Mouse (Mus musculus) liver, embryonic 15.5 days (tissue): Measurements from ENCODE around the gene Tbc1d17. TPM values are rescaled to one million over a fixed set of nuclear protein-coding genes. Genes with fewer than 3 reads are reported as not detected.

ENCODE experiments used
- ATAC-seq: fragments of 200-750 bp; cut with Nextera tagmentation; 2 replicates; pipeline ENCODE4 v1.8.0; 2017; ENCODE audit warnings: moderate number of reproducible peaks, mild to moderate bottlenecking, moderate library complexity; ENCODE audit not compliant: insufficient read depth
- H3K27ac ChIP-seq: fragments of 300-500 bp; sonication (generic); replicated peaks from 2 replicates; pipeline ENCODE4 v1.5.1; 2015; ENCODE audit warnings: mild to moderate bottlenecking, inconsistent platforms
- H3K27me3 ChIP-seq: fragments of 300-500 bp; sonication (generic); 2 replicates; pipeline ENCODE4 v1.6.1; 2015; ENCODE audit warnings: mild to moderate bottlenecking, inconsistent platforms
- H3K36me3 ChIP-seq: fragments of 300-500 bp; sonication (generic); replicated peaks from 2 replicates; pipeline ENCODE4 v1.6.1; 2015; ENCODE audit warnings: moderate library complexity, mild to moderate bottlenecking, inconsistent platforms
- H3K4me1 ChIP-seq: fragments of 300-500 bp; sonication (generic); replicated peaks from 2 replicates; pipeline ENCODE4 v1.6.1; 2015; ENCODE audit warnings: inconsistent platforms
- H3K4me2 ChIP-seq: fragments of 300-500 bp; sonication (generic); 2 replicates; pipeline ENCODE4 v1.6.1; 2015; ENCODE audit warnings: moderate library complexity, mild to moderate bottlenecking, inconsistent platforms
- H3K4me3 ChIP-seq: fragments of 300-500 bp; sonication (generic); replicated peaks from 2 replicates; pipeline ENCODE4 v1.5.1; 2015; ENCODE audit warnings: mild to moderate bottlenecking, inconsistent platforms
- H3K9ac ChIP-seq: fragments of 300-500 bp; sonication (generic); 2 replicates; pipeline ENCODE4 v1.6.1; 2015; ENCODE audit warnings: moderate library complexity, mild to moderate bottlenecking, inconsistent platforms
- H3K9me3 ChIP-seq: fragments of 300-500 bp; sonication (generic); replicated peaks from 2 replicates; pipeline ENCODE4 v1.6.1; 2016; ENCODE audit warnings: inconsistent platforms
- WGBS: fragments of 180-500 bp; shearing (Covaris S2); methylation state at CpG from one replicate; pipeline ENCODE4 v1.1.7; 2015; ENCODE audit warnings: mixed read lengths; ENCODE audit not compliant: insufficient replicate concordance; 5-methylcytosine and 5-hydroxymethylcytosine counted together
- polyA plus RNA-seq: library from polyadenylated mRNA; unstranded; fragments of >200 nt; fragmentation: Nextera tagmentation; extraction: Ambion mirVana; gene quantifications from 2 replicates; pipeline ENCODE4 v1.2.1, GENCODE M21; 2015

Gene Tbc1d17
- polyA plus RNA-seq, 1 experiment from 2014 or later: 26.1 TPM

GRCm38 (mm10) chr7:44814423-44814822, 34.5 kb downstream of the Tbc1d17 start:
- peaks cover 17% of the 10 kb centered on the region for H3K36me3 ChIP-seq
- H3K9me3 ChIP-seq: no peaks in the 10 kb centered on the region
- H3K4me1 ChIP-seq: peaks cover 41% of the 10 kb centered on the region
- no peak overlapping the region for H3K9ac ChIP-seq
- peak overlapping the region; percentile 96; the same call in 1 of the 2 replicates for H3K27ac ChIP-seq
- WGBS: 63% methylated on average over 4 of the region's 4 CpGs
- ATAC-seq: no peak
- H3K4me3 ChIP-seq: peak overlapping the region; percentile 90
- H3K4me2 ChIP-seq: peak overlapping the region; percentile 92
- H3K27me3 ChIP-seq: no peaks in the 10 kb centered on the region

GRCm38 (mm10) chr7:44813985-44814384, 34.9 kb downstream of the Tbc1d17 start:
- peaks cover 16% of the 10 kb centered on the region for H3K36me3 ChIP-seq
- H3K4me2 ChIP-seq: peak overlapping the region; percentile 92
- no peak overlapping the region; the same call in 1 of the 2 replicates for H3K4me3 ChIP-seq
- no peak for ATAC-seq
- H3K27me3 ChIP-seq: no peaks in the 10 kb centered on the region
- 72% methylated on average over 3 of the region's 3 CpGs for WGBS
- no peak overlapping the region for H3K9ac ChIP-seq
- no peak overlapping the region for H3K27ac ChIP-seq
- no peaks in the 10 kb centered on the region for H3K9me3 ChIP-seq
- peaks cover 36% of the 10 kb centered on the region for H3K4me1 ChIP-seq

- 79% methylated on average over 20 of the region's 20 CpGs for WGBS
Observed at GRCm38 (mm10) chr7:44812651-44813325, 36.1 kb downstream of the Tbc1d17 start.

GRCm38 (mm10) chr7:44810819-44811557, 37.9 kb downstream of the Tbc1d17 start:
- no peak overlapping the region for H3K27ac ChIP-seq
- no peaks in the 10 kb centered on the region for H3K27me3 ChIP-seq
- no peaks in the 10 kb centered on the region for H3K9me3 ChIP-seq
- WGBS: 64% methylated on average over 7 of the region's 7 CpGs
- H3K36me3 ChIP-seq: peaks cover 10% of the 10 kb centered on the region; the same call in 1 of the 2 replicates
- no peak overlapping the region for H3K4me3 ChIP-seq
- ATAC-seq: no peak
- H3K9ac ChIP-seq: no peak overlapping the region
- no peak overlapping the region for H3K4me2 ChIP-seq
- H3K4me1 ChIP-seq: peaks cover 17% of the 10 kb centered on the region

More at GRCm38 (mm10) chr7:44812651-44813325, 36.1 kb downstream of the Tbc1d17 start:
- peaks cover 10% of the 10 kb centered on the region; the same call in 1 of the 2 replicates for H3K36me3 ChIP-seq
- no peaks in the 10 kb centered on the region for H3K27me3 ChIP-seq
- H3K27ac ChIP-seq: no peak overlapping the region
- H3K4me1 ChIP-seq: peaks cover 24% of the 10 kb centered on the region
- no peak overlapping the region for H3K4me2 ChIP-seq
- ATAC-seq: no peak
- no peak overlapping the region for H3K4me3 ChIP-seq
- no peak overlapping the region for H3K9ac ChIP-seq
- H3K9me3 ChIP-seq: no peaks in the 10 kb centered on the region

GRCm38 (mm10) chr7:44810365-44810764, 38.5 kb downstream of the Tbc1d17 start:
- no peak overlapping the region for H3K4me2 ChIP-seq
- no peak overlapping the region for H3K9ac ChIP-seq
- peaks cover 10% of the 10 kb centered on the region; the same call in 1 of the 2 replicates for H3K36me3 ChIP-seq
- peaks cover 14% of the 10 kb centered on the region for H3K4me1 ChIP-seq
- WGBS: 67% methylated on average over 4 of the region's 4 CpGs
- ATAC-seq: no peak
- no peaks in the 10 kb centered on the region for H3K9me3 ChIP-seq
- no peak overlapping the region for H3K27ac ChIP-seq
- 0 out of 2 replicates have a peak, but pooled peaks cover 3% of the 10 kb centered on the region for H3K27me3 ChIP-seq
- H3K4me3 ChIP-seq: no peak overlapping the region

GRCm38 (mm10) chr7:44809466-44809865, 39.4 kb downstream of the Tbc1d17 start:
- 72% methylated on average over 3 of the region's 3 CpGs for WGBS
- Histone ChIP-seq H3K27me3 (0 out of 2 replicates have a peak, but pooled peaks cover 9% of the 10 kb centered on the region), H3K9ac (no peak overlapping the region), H3K36me3 (peaks cover 7% of the 10 kb centered on the region; the same call in 1 of the 2 replicates), H3K9me3 (no peaks in the 10 kb centered on the region), H3K4me2 (no peak overlapping the region), H3K4me3 (no peak overlapping the region), H3K27ac (no peak overlapping the region), H3K4me1 (peaks cover 5% of the 10 kb centered on the region; the same call in 1 of the 2 replicates)
- ATAC-seq: no peak

- 49% methylated on average over 2 of the region's 2 CpGs for WGBS
- ATAC-seq: no peak
- H3K27ac ChIP-seq: no peak overlapping the region
- H3K4me2 ChIP-seq: no peak overlapping the region
- H3K36me3 ChIP-seq: peaks cover 1% of the 10 kb centered on the region; the same call in 1 of the 2 replicates
- no peak overlapping the region for H3K9ac ChIP-seq
- no peak overlapping the region for H3K4me3 ChIP-seq
- 0 out of 2 replicates have a peak, but pooled peaks cover 9% of the 10 kb centered on the region for H3K27me3 ChIP-seq
- no peaks in the 10 kb centered on the region for H3K9me3 ChIP-seq
- 0 out of 2 replicates have a peak, but pooled peaks cover 4% of the 10 kb centered on the region for H3K4me1 ChIP-seq
Observed at GRCm38 (mm10) chr7:44808927-44809326, 40.0 kb downstream of the Tbc1d17 start.

- H3K4me1 ChIP-seq: no peaks in the 10 kb centered on the region
- no peaks in the 10 kb centered on the region for H3K9me3 ChIP-seq
- no peak for ATAC-seq
- 66% methylated on average over 6 of the region's 6 CpGs for WGBS
- H3K27ac ChIP-seq: no peak overlapping the region
- no peaks in the 10 kb centered on the region; the same call in 1 of the 2 replicates for H3K27me3 ChIP-seq
- H3K36me3 ChIP-seq: no peaks in the 10 kb centered on the region
- no peak overlapping the region for H3K4me2 ChIP-seq
- no peak overlapping the region for H3K9ac ChIP-seq
- H3K4me3 ChIP-seq: no peak overlapping the region
Observed at GRCm38 (mm10) chr7:44792781-44793180, 56.1 kb downstream of the Tbc1d17 start.

- H3K9me3 ChIP-seq: no peaks in the 10 kb centered on the region
- 51% methylated on average over 4 of the region's 4 CpGs for WGBS
- no peak overlapping the region for H3K4me3 ChIP-seq
- no peak overlapping the region for H3K9ac ChIP-seq
- H3K27me3 ChIP-seq: peaks cover 6% of the 10 kb centered on the region; the same call in 1 of the 2 replicates
- H3K4me2 ChIP-seq: no peak overlapping the region
- H3K4me1 ChIP-seq: no peaks in the 10 kb centered on the region
- no peaks in the 10 kb centered on the region for H3K36me3 ChIP-seq
- H3K27ac ChIP-seq: no peak overlapping the region
- ATAC-seq: no peak
Observed at GRCm38 (mm10) chr7:44790066-44790465, 58.8 kb downstream of the Tbc1d17 start.

GRCm38 (mm10) chr7:44789531-44789930, 59.3 kb downstream of the Tbc1d17 start:
- Histone ChIP-seq H3K4me2 (no peak overlapping the region), H3K27ac (no peak overlapping the region), H3K9me3 (no peaks in the 10 kb centered on the region), H3K36me3 (no peaks in the 10 kb centered on the region), H3K4me1 (no peaks in the 10 kb centered on the region), H3K9ac (no peak overlapping the region), H3K27me3 (peaks cover 6% of the 10 kb centered on the region; the same call in 1 of the 2 replicates), H3K4me3 (no peak overlapping the region)
- ATAC-seq: no peak
- 54% methylated on average over 3 of the region's 3 CpGs for WGBS
